Mouse (Mus musculus) stomach, postnatal 0 days (tissue): ENCODE results near the gene 1700011L22Rik. TPM values are rescaled to one million over a fixed set of nuclear protein-coding genes. Genes with fewer than 3 reads are reported as not detected.

ENCODE experiments used
- ATAC-seq: fragments of 200-750 bp; cut with Nextera tagmentation; 2 replicates; pipeline ENCODE4 v1.8.0; 2017; ENCODE audit not compliant: low FRiP score, low TSS enrichment
- DNase-seq: peaks from one replicate; pipeline ENCODE4 v3.0.0-alpha.2; 2016; ENCODE audit warnings: low spot score
- H3K27ac ChIP-seq: fragments of 300-500 bp; sonication (generic); replicated peaks from 2 replicates; pipeline ENCODE4 v1.5.1; 2014; ENCODE audit warnings: mild to moderate bottlenecking, control low read depth
- H3K27me3 ChIP-seq: fragments of 300-500 bp; sonication (generic); 2 replicates; pipeline ENCODE4 v1.6.1; 2014; ENCODE audit warnings: low read length; ENCODE audit not compliant: control insufficient read depth, insufficient read depth
- H3K36me3 ChIP-seq: fragments of 300-500 bp; sonication (generic); 2 replicates; pipeline ENCODE4 v1.6.1; 2014; ENCODE audit warnings: low read length, mixed read lengths; ENCODE audit not compliant: control insufficient read depth, insufficient read depth
- H3K4me1 ChIP-seq: fragments of 300-500 bp; sonication (generic); replicated peaks from 2 replicates; pipeline ENCODE4 v1.6.1; 2014; ENCODE audit warnings: antibody characterized with exemption; ENCODE audit not compliant: control insufficient read depth, insufficient read depth
- H3K4me2 ChIP-seq: fragments of 300-500 bp; sonication (generic); replicated peaks from 2 replicates; pipeline ENCODE4 v1.6.1; 2014; ENCODE audit warnings: low read depth, mild to moderate bottlenecking, control low read depth, moderate library complexity
- H3K4me3 ChIP-seq: fragments of 300-500 bp; sonication (generic); 2 replicates; pipeline ENCODE4 v1.5.1; 2014; ENCODE audit warnings: low read depth, low read length, control low read depth
- H3K9ac ChIP-seq: fragments of 300-500 bp; sonication (generic); 2 replicates; pipeline ENCODE4 v1.6.1; 2014; ENCODE audit warnings: mild to moderate bottlenecking, low read length, control low read depth, mixed read lengths
- H3K9me3 ChIP-seq: fragments of 300-500 bp; sonication (generic); 2 replicates; pipeline ENCODE4 v1.6.1; 2016; ENCODE audit warnings: low read length; ENCODE audit not compliant: control insufficient read depth
- CTCF ChIP-seq: IDR thresholded peaks from 2 replicates; pipeline ENCODE4 v1.5.1; 2016; ENCODE audit warnings: antibody characterized with exemption, low read depth, mild to moderate bottlenecking, moderate library complexity
- EP300 ChIP-seq: optimal IDR thresholded peaks from 2 replicates; pipeline ENCODE3; 2016; ENCODE audit warnings: antibody characterized with exemption
- WGBS: fragments of 180-500 bp; shearing (Covaris S2); extraction: QIAGEN DNeasy Blood & Tissue Kit; methylation state at CpG from one replicate; pipeline ENCODE4 v1.1.7; 2014; 5-methylcytosine and 5-hydroxymethylcytosine counted together
- polyA plus RNA-seq: library from polyadenylated mRNA; unstranded; fragments of >200 nt; fragmentation: Nextera tagmentation; extraction: Ambion mirVana; gene quantifications from 2 replicates; pipeline ENCODE4 v1.2.1, GENCODE M21; 2015

The 1700011L22Rik gene
- polyA plus RNA-seq, 1 experiment from 2014 or later = not detected

DNA sequence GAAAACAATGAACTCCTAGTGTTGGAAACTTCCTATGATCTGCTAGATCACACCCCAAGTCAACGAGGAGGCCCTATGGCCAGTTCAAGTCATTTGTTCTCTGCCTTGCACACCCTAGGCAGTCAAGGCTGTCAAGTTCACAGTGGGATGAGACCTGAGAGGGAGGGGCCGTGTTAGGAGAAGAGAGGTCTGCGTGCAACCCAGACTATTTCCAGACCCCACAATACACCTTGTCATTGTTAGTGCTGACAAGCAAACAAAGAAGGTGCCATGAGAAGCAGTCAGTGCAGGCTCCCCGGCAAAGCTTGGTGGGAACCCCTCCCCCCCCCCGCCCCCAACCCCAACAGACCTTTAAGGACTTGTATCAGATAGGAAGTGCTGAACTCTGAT, 25.6 kb downstream of the 1700011L22Rik start:
- ATAC-seq (no peak), DNase-seq (no peak)
- Histone ChIP-seq H3K36me3 (no peaks in the 10 kb centered on the region), H3K27ac (no peak overlapping the region), H3K9ac (no peak overlapping the region), H3K27me3 (no peaks in the 10 kb centered on the region), H3K4me3 (no peak overlapping the region), H3K9me3 (no peaks in the 10 kb centered on the region), H3K4me1 (no peaks in the 10 kb centered on the region), H3K4me2 (no peak overlapping the region)
- 64% methylated on average over 5 of the region's 5 CpGs for WGBS
- TF ChIP-seq CTCF (no peak), EP300 (no peak)

GRCm38 (mm10) chr8:79222106-79222751, 26.1 kb downstream of the 1700011L22Rik start:
- Histone ChIP-seq H3K4me1 (no peaks in the 10 kb centered on the region), H3K9ac (no peak overlapping the region), H3K27me3 (no peaks in the 10 kb centered on the region), H3K9me3 (no peaks in the 10 kb centered on the region), H3K36me3 (no peaks in the 10 kb centered on the region), H3K27ac (no peak overlapping the region), H3K4me3 (no peak overlapping the region), H3K4me2 (no peak overlapping the region)
- WGBS = 50% methylated on average over 5 of the region's 5 CpGs
- ATAC-seq (no peak), DNase-seq (no peak)
- TF ChIP-seq CTCF = no peak
- no peak for TF ChIP-seq EP300

DNA sequence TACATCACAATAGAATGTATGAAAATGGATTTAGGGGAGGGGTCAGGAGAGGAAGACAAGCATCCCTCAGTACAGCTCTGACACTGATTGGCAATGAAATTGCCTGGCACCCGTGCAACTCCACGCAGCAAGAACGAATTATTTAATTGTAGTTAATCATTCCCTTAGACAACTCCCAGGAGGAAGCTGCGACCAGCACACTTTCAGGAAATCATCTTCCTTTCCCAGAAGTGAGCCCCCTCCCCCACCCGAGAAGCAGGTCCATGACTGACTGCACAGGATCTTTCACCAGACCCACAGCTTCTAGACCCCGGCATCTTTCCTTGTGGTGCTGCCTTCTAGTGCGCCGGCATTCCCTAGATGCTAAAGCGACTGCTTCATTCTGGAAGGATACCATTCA, 36.7 kb downstream of the 1700011L22Rik start:
- H3K4me3 ChIP-seq = no peak overlapping the region
- peaks cover 9% of the 10 kb centered on the region for H3K4me1 ChIP-seq
- no peaks in the 10 kb centered on the region for H3K27me3 ChIP-seq
- no peak overlapping the region for H3K9ac ChIP-seq
- WGBS = 68% methylated on average over 9 of the region's 9 CpGs
- ATAC-seq (no peak), DNase-seq (peak; percentile 12)
- H3K36me3 ChIP-seq = no peaks in the 10 kb centered on the region
- TF ChIP-seq EP300 (no peak), CTCF (no peak)
- no peaks in the 10 kb centered on the region for H3K9me3 ChIP-seq
- no peak overlapping the region for H3K4me2 ChIP-seq
- no peak overlapping the region for H3K27ac ChIP-seq

DNA sequence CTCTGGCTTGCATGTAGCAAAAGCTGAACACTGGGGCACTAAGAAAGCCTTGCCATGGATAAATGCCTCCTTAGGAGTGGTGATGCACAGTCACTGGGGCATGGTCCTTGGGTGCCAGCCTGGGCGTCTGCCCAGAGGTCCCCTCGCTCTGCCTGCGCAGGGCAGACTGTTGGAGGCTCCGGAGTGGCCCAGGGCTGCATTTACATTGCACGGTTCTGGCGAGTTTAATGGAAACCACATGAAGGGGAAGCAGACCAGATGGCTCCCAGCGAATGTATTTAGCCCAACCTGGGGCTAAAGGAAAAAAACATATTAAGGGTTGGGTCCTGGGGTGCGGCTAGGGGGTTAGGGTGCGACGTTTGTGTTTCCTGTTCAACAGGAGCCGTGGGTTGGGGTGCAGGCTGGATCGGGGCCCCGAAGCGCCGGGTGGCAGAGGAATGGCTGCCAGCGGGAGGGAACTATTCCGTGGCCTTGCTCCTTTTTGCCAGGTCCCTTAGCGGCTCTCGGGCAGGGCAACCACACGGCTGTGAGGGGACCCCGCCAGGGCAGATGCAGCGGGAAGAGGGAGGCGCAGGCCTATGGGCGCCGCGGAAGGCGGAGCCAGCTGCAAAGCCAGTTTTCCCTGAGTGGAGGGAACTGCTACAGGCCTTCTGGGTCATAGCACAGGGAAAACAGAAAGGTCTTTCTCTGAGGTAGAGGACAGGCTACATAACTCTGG, 38.6 kb downstream of the 1700011L22Rik start:
- H3K27me3 ChIP-seq = no peaks in the 10 kb centered on the region
- WGBS = 5% methylated on average over 27 of the region's 27 CpGs
- H3K27ac ChIP-seq = peak overlapping the region; percentile 94
- DNase-seq = peak; percentile 59
- H3K4me1 ChIP-seq = peaks cover 9% of the 10 kb centered on the region
- TF ChIP-seq EP300 = no peak
- no peak for TF ChIP-seq CTCF
- no peaks in the 10 kb centered on the region for H3K36me3 ChIP-seq
- peak overlapping the region; percentile 64 for H3K9ac ChIP-seq
- H3K9me3 ChIP-seq = no peaks in the 10 kb centered on the region
- peak overlapping the region; percentile 69 for H3K4me2 ChIP-seq
- H3K4me3 ChIP-seq = peak overlapping the region; percentile 39
- peak; percentile 78 for ATAC-seq

DNA sequence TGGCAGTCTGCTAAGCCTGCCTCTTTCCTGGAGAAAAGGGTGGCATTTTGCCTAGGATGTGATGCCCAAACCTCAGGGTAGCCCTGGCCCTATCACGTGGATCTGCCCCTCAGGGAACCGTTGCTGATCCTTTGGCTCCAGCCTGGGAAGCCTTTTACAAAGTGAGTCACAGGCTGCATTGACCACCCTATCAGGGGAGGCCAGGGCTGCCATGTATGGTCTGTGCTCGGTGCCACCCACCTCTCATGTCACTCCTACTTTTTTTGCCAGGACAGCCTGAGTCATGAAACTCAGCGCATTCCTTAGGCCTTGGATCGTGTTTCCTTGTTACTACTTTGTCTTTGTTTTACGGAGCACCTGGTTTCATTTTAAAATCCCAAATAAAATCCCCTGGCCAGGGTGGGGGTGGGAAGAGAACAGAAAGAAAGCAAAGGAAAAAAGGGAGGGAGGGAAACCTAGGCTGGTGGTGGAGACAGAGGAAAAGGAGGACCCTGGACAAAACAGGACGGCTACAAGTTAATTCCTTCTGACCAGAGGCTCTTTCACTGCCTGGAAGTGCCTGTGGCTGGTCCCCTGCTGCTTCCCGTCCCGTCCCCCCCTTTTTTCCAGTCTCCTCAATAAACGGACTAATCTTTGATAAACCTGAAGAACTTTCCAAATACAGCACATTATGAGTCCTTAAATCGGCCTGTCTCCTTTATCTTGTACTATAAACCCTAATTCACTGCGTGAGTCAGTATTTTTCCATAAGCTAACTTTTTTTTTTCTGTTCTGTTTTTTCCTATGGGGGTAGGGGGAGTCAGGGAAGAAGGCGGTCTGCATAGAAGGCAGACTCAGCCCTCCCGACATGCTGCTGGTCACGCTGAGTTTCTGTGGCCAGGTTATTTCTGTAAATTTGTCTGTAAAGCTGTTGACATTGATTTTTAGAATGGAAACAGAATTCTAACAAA, 39.4 kb downstream of the 1700011L22Rik start:
- TF ChIP-seq CTCF (no peak), EP300 (peak; percentile 23)
- Histone ChIP-seq H3K9me3 (no peaks in the 10 kb centered on the region), H3K27me3 (no peaks in the 10 kb centered on the region), H3K36me3 (no peaks in the 10 kb centered on the region), H3K4me2 (peak overlapping the region; percentile 69), H3K4me1 (peaks cover 9% of the 10 kb centered on the region), H3K9ac (peak overlapping the region; percentile 64), H3K27ac (peak overlapping the region; percentile 94), H3K4me3 (peak overlapping the region; percentile 39; the same call in 1 of the 2 replicates)
- peak; percentile 93 for ATAC-seq
- peak; percentile 73 for DNase-seq
- 12% methylated on average over 15 of the region's 15 CpGs for WGBS
